Mouse (Mus musculus): Measurements from ENCODE around the gene Ptprh.

GRCm38 (mm10) chr7:4612956-4613355 lies 9.1 kb upstream of the Ptprh start:
- TF ChIP-seq TAL1 (IDR thresholded peaks at IDR 0.05; ENCODE audit: low read length) (no peak), GATA1 (IDR thresholded peaks at IDR 0.05; ENCODE audit: low read length) (no peak)

Data from erythroblast, embryonic 14.5 days (primary cell).